In genomic region chr12:86802005-86802671, GRCm38 (mm10) we compare ENCODE assay signal across 8 mouse cellular contexts.
DNase-seq lines count a peak whose midpoint lies in the region; ATAC-seq and TF ChIP-seq lines count a peak whose summit lies in the region.

No protein-coding gene starts in this region.

- no peak overlapping the region for H3K4me3 ChIP-seq in hindbrain, embryonic 15.5 days
- H3K4me3 ChIP-seq in limb, embryonic 13.5 days: peak overlapping the region; percentile 28
- peak overlapping the region; percentile 26 for H3K4me3 ChIP-seq in myocyte

- 2% methylated on average over 16 of the region's 17 CpGs for WGBS in hindbrain, embryonic 15.5 days
- 2% methylated on average over 17 of the region's 17 CpGs for WGBS in limb, embryonic 13.5 days

- TF ChIP-seq CTCF in brain, embryonic 14.5 days (IDR thresholded peaks at IDR 0.05; ENCODE audit: borderline replicate concordance, extremely low read depth, insufficient read depth, insufficient read length): no peak

- peak overlapping the region; percentile 55 for H3ac ChIP-seq in myocyte (ENCODE audit: control insufficient read depth, insufficient read length)

- H3K4me2 ChIP-seq in hindbrain, embryonic 15.5 days: peak overlapping the region; percentile 41
- peak overlapping the region; percentile 61 for H3K4me2 ChIP-seq in limb, embryonic 13.5 days (replicated peaks)
- peak overlapping the region; percentile 100 for H3K4me2 ChIP-seq in myocyte (ENCODE audit: low read depth)

- DNase-seq in right cerebral cortex, postnatal 10 days (ENCODE audit: low spot score in 2 of 2): peak; percentile 58 to 82
- DNase-seq in right cerebral cortex, adult 2 months (ENCODE audit: low spot score in 2 of 2): no peak
- DNase-seq in brain, embryonic 14.5 days (ENCODE audit: low read depth): peak; percentile 96
- DNase-seq in gastrocnemius, adult 18-20 months (ENCODE audit: low spot score): peak; percentile 65
- no peak for DNase-seq in urinary bladder, postnatal 36 days (ENCODE audit: low spot score in 2 of 2)

- no peak for TF ChIP-seq POLR2A in brain, embryonic 14.5 days (IDR thresholded peaks at IDR 0.05; ENCODE audit: borderline replicate concordance, extremely low read depth, insufficient read depth, insufficient read length, poor library complexity, severe bottlenecking)
- peak; percentile 64 for TF ChIP-seq POLR2A in myocyte (IDR thresholded peaks at IDR 0.05; ENCODE audit: insufficient read length, low read depth)

- peak overlapping the region; percentile 97 for H3K27ac ChIP-seq in hindbrain, embryonic 15.5 days (replicated peaks)
- peak overlapping the region; percentile 99 for H3K27ac ChIP-seq in limb, embryonic 13.5 days

- H3K79me2 ChIP-seq in myocyte (ENCODE audit: control insufficient read depth, insufficient read depth): no peaks in the 10 kb centered on the region

- H3K4me1 ChIP-seq in hindbrain, embryonic 15.5 days (replicated peaks): peaks cover 84% of the 10 kb centered on the region
- peaks cover 83% of the 10 kb centered on the region for H3K4me1 ChIP-seq in limb, embryonic 13.5 days

- peak overlapping the region; percentile 24 for H3K9ac ChIP-seq in hindbrain, embryonic 15.5 days
- peak overlapping the region; percentile 56 for H3K9ac ChIP-seq in limb, embryonic 13.5 days

- ATAC-seq in hindbrain, embryonic 15.5 days (ENCODE audit: low FRiP score, low read depth): peak; percentile 32
- ATAC-seq in limb, embryonic 13.5 days (ENCODE audit: low FRiP score, low read depth): peak; percentile 39

- H3K36me3 ChIP-seq in hindbrain, embryonic 15.5 days: no peaks in the 10 kb centered on the region
- H3K36me3 ChIP-seq in limb, embryonic 13.5 days: no peaks in the 10 kb centered on the region
- no peaks in the 10 kb centered on the region for H3K36me3 ChIP-seq in myocyte (ENCODE audit: control insufficient read depth, insufficient read depth)

- no peaks in the 10 kb centered on the region for H3K27me3 ChIP-seq in hindbrain, embryonic 15.5 days
- no peaks in the 10 kb centered on the region for H3K27me3 ChIP-seq in limb, embryonic 13.5 days
- H3K27me3 ChIP-seq in myocyte (ENCODE audit: control insufficient read depth, insufficient read depth, insufficient read length): no peaks in the 10 kb centered on the region

- no peaks in the 10 kb centered on the region for H3K9me3 ChIP-seq in hindbrain, embryonic 15.5 days
- H3K9me3 ChIP-seq in limb, embryonic 13.5 days: no peaks in the 10 kb centered on the region

TF ChIP-seq in myocyte, 11 proteins besides CTCF, POLR2A, EP300 and RAD21:
- peak in 2 of 3 experiments; percentile 66 to 86 for TF ChIP-seq MYOG (IDR thresholded peaks at IDR 0.05; ENCODE audit: control insufficient read depth in 1 of 3, insufficient read depth in 1 of 3, insufficient read length in 2 of 3, low read depth in 2 of 3)
- TF ChIP-seq MYOD1 (IDR thresholded peaks at IDR 0.05; ENCODE audit: control insufficient read depth in 1 of 3, insufficient read length in 2 of 3, low read depth in 2 of 3): peak; percentile 90 to 94 (median 92)
- TF ChIP-seq USF1 (IDR thresholded peaks at IDR 0.05; ENCODE audit: low read depth): no peak
- TF ChIP-seq CEBPB (IDR thresholded peaks at IDR 0.05; ENCODE audit: insufficient read depth, poor library complexity, severe bottlenecking): no peak
- peak; percentile 85 for TF ChIP-seq TCF12 (IDR thresholded peaks at IDR 0.05; ENCODE audit: insufficient read depth, poor library complexity, severe bottlenecking)
- TF ChIP-seq POLR2AphosphoS2 (IDR thresholded peaks at IDR 0.05; ENCODE audit: insufficient read length, low read depth): peak; percentile 54

Comparison
In these comparisons a context has a peak if more than half of its experiments do, and no peak if none do; other contexts are left out.
1. DNase-seq: peak in right cerebral cortex, postnatal 10 days (2 of 2), brain, embryonic 14.5 days (single experiment) and gastrocnemius, adult 18-20 months (single experiment); none in right cerebral cortex, adult 2 months (0 of 2) and urinary bladder, postnatal 36 days (0 of 2).
2. H3K4me2 ChIP-seq: peak in every context shown above with its lines; median percentile 100 in myocyte; 61 in limb, embryonic 13.5 days; 41 in hindbrain, embryonic 15.5 days.